Mouse (Mus musculus) stomach, embryonic 15.5 days (tissue): ENCODE measurements around the gene Zfp451. TPM values are rescaled to one million over a fixed set of nuclear protein-coding genes. Genes with fewer than 3 reads are reported as not detected.

ENCODE experiments used
- ATAC-seq: fragments of 200-750 bp; cut with Nextera tagmentation; 2 replicates; pipeline ENCODE4 v1.8.0; 2017; ENCODE audit warnings: low read depth, moderate number of reproducible peaks, moderate TSS enrichment; ENCODE audit not compliant: insufficient read depth, low FRiP score
- H3K27ac ChIP-seq: fragments of 300-500 bp; sonication (generic); 2 replicates; pipeline ENCODE4 v1.5.1; 2015; ENCODE audit warnings: mild to moderate bottlenecking, inconsistent platforms
- H3K27me3 ChIP-seq: fragments of 300-500 bp; sonication (generic); replicated peaks from 2 replicates; pipeline ENCODE4 v1.6.1; 2015; ENCODE audit warnings: inconsistent platforms
- H3K36me3 ChIP-seq: fragments of 300-500 bp; sonication (generic); 2 replicates; pipeline ENCODE4 v1.6.1; 2015; ENCODE audit warnings: inconsistent platforms
- H3K4me1 ChIP-seq: fragments of 300-500 bp; sonication (generic); 2 replicates; pipeline ENCODE4 v1.6.1; 2015; ENCODE audit warnings: inconsistent platforms
- H3K4me2 ChIP-seq: fragments of 300-500 bp; sonication (generic); 2 replicates; pipeline ENCODE4 v1.6.1; 2015; ENCODE audit warnings: mild to moderate bottlenecking, inconsistent platforms
- H3K4me3 ChIP-seq: fragments of 300-500 bp; sonication (generic); replicated peaks from 2 replicates; pipeline ENCODE4 v1.5.1; 2015; ENCODE audit warnings: inconsistent platforms
- H3K9ac ChIP-seq: fragments of 300-500 bp; sonication (generic); 2 replicates; pipeline ENCODE4 v1.6.1; 2015; ENCODE audit warnings: inconsistent platforms
- H3K9me3 ChIP-seq: fragments of 300-500 bp; sonication (generic); 2 replicates; pipeline ENCODE4 v1.6.1; 2016; ENCODE audit warnings: inconsistent platforms
- WGBS: fragments of 180-500 bp; shearing (Covaris S2); methylation state at CpG from one replicate; pipeline ENCODE4 v1.1.7; 2015; 5-methylcytosine and 5-hydroxymethylcytosine counted together
- polyA plus RNA-seq: library from polyadenylated mRNA; unstranded; fragments of >200 nt; fragmentation: Nextera tagmentation; extraction: Ambion mirVana; gene quantifications from 2 replicates; pipeline ENCODE4 v1.2.1, GENCODE M21; 2015

The Zfp451 gene
- polyA plus RNA-seq, 1 experiment from 2014 or later = 20.2 TPM

DNA sequence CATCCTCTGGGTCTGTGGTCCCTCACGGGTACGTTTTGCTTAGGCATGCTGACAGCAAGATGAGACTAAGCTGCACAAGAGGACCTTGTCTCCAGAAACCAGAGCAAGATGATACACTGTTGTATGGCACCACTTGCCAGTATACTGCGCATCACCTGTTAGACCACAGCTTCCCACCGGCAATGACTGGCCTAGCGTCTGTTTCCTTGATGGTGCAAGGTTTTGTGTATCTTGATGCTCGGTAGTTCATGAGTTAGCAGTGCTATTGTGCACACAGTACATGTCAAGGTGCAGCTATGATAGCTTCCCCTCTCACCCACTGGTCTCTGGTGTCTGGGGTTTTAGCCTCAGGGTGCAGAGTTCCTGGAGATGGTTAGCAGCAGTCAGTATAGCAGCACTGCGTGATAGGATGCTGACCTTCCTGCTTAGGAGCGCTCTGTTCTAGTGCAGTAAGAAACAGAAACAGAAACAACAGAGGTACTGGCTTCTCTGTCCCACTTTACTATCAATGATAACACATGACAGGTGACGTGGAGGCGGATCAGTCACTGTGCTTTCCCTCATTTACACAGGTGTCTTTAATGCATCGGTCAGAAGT, 75.6 kb downstream of the Zfp451 start:
- Histone ChIP-seq H3K27ac (no peak overlapping the region), H3K9ac (no peak overlapping the region), H3K27me3 (no peaks in the 10 kb centered on the region), H3K4me3 (no peak overlapping the region), H3K36me3 (peaks cover 30% of the 10 kb centered on the region), H3K4me2 (no peak overlapping the region), H3K4me1 (no peaks in the 10 kb centered on the region), H3K9me3 (no peaks in the 10 kb centered on the region)
- ATAC-seq = no peak
- WGBS = 86% methylated on average over 11 of the region's 11 CpGs

DNA sequence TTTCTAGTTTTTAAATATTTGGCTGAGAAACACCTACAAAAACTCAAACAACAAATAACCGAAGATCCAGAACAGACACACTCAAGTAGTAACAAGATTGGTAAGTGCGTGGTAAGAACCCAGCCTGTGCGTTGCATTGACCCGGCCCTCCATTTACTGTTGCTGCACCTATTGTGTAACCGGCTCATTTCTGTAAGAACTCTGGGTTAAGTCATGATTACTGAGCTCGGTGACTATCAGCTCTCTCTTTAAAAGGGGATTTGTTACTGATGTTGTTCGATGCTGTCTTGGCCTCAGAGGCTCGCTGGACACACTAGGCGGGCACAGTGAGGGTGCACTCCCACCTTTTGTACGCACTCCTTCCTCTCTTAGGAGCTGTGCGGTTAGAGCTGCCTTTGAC, 76.1 kb downstream of the Zfp451 start:
- Histone ChIP-seq H3K27ac (no peak overlapping the region), H3K36me3 (peaks cover 30% of the 10 kb centered on the region), H3K27me3 (no peaks in the 10 kb centered on the region), H3K9me3 (no peaks in the 10 kb centered on the region), H3K4me2 (no peak overlapping the region), H3K4me1 (no peaks in the 10 kb centered on the region), H3K4me3 (no peak overlapping the region), H3K9ac (no peak overlapping the region)
- ATAC-seq = no peak
- WGBS = 88% methylated on average over 11 of the region's 11 CpGs

DNA sequence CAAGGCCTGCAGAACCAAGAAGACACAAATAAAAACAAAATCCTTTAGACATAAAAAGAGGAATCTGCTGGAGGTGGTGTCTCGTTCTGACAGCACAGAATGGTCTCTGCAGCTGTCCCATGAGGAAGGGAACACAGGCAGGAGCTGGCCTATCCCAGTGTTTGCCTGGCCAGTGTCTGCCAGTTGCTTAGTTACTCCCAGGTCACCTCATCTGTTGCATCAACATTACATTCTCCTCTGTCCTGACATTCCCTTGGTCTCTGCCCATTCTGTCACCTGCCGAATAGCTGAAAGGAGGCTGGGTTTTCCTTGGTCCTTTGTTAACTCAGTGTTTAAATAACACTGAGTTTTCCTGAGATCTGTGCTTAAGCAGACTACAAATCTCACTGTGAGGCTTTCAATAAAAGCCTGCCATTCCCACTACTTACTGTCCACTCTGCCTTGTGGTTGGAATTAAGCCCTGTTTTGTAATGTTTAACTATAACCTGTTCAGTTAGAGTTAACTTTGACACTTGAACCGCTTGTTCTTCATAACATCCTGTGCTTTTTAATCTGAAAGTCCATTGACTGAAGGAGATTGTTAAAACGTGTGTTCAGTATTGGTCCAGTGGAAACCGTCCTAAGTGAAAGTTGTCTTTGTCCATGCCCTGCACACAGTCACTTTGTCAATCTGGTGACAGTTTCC, 80.3 kb downstream of the Zfp451 start:
- WGBS = 58% methylated on average over 5 of the region's 5 CpGs
- peaks cover 33% of the 10 kb centered on the region for H3K36me3 ChIP-seq

DNA sequence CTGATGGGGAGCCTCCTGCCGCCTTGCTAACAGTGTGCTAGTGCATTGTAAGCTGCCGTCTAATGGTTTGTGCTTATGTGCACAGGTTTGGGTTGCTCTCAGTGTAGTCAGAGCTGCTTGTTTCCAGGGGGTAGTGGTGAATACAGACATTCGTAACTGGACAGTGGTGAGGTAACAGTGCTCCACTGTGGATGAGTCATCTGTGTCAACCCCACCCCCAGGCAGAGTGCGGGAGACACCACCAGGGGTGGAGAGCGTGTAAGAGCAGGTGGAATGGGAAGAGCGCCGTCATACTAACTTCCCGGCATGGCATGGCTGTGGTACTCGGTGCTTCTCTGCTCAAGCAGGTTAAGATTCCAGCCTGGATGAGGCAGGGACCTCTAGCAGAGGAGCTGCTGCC, 81.4 kb downstream of the Zfp451 start:
- H3K4me1 ChIP-seq = no peaks in the 10 kb centered on the region
- no peak overlapping the region for H3K4me3 ChIP-seq
- H3K27me3 ChIP-seq = no peaks in the 10 kb centered on the region
- no peak overlapping the region for H3K27ac ChIP-seq
- H3K4me2 ChIP-seq = no peak overlapping the region
- H3K36me3 ChIP-seq = peaks cover 26% of the 10 kb centered on the region
- no peak for ATAC-seq
- WGBS = 84% methylated on average over 9 of the region's 9 CpGs
- H3K9me3 ChIP-seq = no peaks in the 10 kb centered on the region
- H3K9ac ChIP-seq = no peak overlapping the region

More for the DNA sequence above, 80.3 kb downstream of the Zfp451 start:
- H3K9ac ChIP-seq = no peak overlapping the region
- no peak overlapping the region for H3K27ac ChIP-seq
- H3K4me2 ChIP-seq = no peak overlapping the region
- no peak overlapping the region for H3K4me3 ChIP-seq
- no peak for ATAC-seq
- no peaks in the 10 kb centered on the region for H3K9me3 ChIP-seq
- no peaks in the 10 kb centered on the region for H3K27me3 ChIP-seq
- no peaks in the 10 kb centered on the region for H3K4me1 ChIP-seq

DNA sequence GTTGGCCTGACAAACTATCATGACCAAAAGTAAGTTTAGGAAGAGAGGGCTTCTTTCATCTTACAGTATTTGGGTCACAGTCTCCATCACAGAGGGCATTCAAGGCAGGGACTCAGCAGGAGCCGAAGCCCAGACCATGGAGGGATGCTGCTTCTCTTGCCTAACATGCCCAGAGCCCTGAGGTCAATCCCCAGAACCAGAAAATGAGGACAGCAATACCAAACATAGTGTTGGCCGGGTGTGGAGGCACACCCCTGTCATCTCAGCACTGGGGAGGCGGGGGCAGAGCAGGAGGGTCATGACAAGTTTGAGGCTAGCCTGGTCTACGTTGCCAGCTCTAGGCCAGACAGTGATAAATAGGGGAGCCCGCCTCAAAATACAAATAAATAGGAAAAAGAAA, 89.3 kb downstream of the Zfp451 start:
- Histone ChIP-seq H3K36me3 (peaks cover 43% of the 10 kb centered on the region), H3K4me2 (no peak overlapping the region), H3K9me3 (no peaks in the 10 kb centered on the region), H3K9ac (no peak overlapping the region), H3K4me3 (no peak overlapping the region), H3K4me1 (0 out of 2 replicates have a peak, but pooled peaks cover 4% of the 10 kb centered on the region), H3K27ac (no peak overlapping the region), H3K27me3 (no peaks in the 10 kb centered on the region)
- 93% methylated on average over 5 of the region's 5 CpGs for WGBS
- no peak for ATAC-seq

DNA sequence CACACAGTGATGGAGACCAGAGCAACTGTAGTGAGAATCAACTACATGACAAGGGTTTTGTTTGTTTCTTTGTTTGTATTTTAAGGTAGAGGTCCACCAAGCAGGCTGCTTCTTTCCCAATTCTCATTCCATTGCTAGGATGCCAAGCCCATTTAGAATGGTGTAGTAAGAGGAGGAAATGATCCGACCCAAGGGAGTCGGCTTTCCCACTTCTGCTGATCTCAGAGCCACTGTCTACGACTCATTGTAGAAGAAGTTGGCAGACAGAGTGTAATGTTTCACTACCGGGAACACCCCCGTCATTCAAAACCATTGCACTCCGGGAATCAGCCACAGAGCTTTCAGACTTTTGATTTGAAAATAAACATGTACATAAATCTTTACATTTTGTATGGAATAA, 89.9 kb downstream of the Zfp451 start:
- H3K27ac ChIP-seq = no peak overlapping the region
- no peak overlapping the region for H3K4me3 ChIP-seq
- ATAC-seq = no peak
- 0 out of 2 replicates have a peak, but pooled peaks cover 4% of the 10 kb centered on the region for H3K4me1 ChIP-seq
- peaks cover 43% of the 10 kb centered on the region for H3K36me3 ChIP-seq
- H3K27me3 ChIP-seq = no peaks in the 10 kb centered on the region
- no peaks in the 10 kb centered on the region for H3K9me3 ChIP-seq
- WGBS = 84% methylated on average over 6 of the region's 6 CpGs
- H3K9ac ChIP-seq = no peak overlapping the region
- no peak overlapping the region for H3K4me2 ChIP-seq

DNA sequence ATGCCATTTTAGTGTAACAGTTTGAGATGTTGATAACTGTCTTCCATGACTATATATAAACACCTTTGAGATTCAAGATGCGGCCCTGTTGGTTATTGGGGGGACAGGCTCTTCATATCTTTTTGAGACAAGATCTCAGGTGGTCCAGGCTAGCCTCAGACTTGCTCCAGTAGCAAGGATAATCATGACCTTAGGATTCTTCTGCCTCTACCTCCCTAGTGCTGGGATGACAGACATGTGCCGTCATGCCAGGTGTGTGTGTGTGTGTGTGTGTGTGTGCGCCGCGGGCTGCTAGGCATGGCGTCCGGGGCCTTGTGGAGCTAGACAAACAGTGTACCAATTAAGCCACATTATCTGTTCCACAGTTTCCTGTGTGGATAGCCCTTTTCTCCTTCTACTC, 93.4 kb downstream of the Zfp451 start:
- Histone ChIP-seq H3K27me3 (no peaks in the 10 kb centered on the region), H3K9ac (no peak overlapping the region), H3K36me3 (peaks cover 36% of the 10 kb centered on the region), H3K4me3 (no peak overlapping the region), H3K27ac (no peak overlapping the region), H3K4me2 (peak overlapping the region; percentile 59), H3K4me1 (0 out of 2 replicates have a peak, but pooled peaks cover 4% of the 10 kb centered on the region), H3K9me3 (no peaks in the 10 kb centered on the region)
- WGBS = 80% methylated on average over 7 of the region's 7 CpGs
- ATAC-seq = no peak

DNA sequence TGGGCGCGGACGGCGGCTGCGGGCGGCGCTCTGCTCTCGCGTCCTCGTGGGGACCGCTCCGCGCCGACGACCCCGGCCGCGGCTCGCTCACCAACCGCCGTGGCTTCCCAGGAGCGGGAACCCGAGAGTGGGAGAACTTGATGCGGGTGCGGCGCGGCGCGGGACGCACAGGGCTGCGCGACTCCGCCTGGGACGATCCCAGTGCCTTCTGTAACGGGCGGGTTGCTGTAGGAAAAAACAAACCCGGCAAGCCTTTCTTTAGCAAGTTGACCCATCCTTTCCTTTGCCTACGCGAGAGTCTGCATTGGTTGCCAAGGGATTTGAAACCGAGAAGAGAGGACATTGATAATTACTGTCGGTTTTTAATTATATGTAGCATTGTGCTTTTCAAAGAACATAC, 94.2 kb downstream of the Zfp451 start:
- no peaks in the 10 kb centered on the region for H3K9me3 ChIP-seq
- H3K27me3 ChIP-seq = no peaks in the 10 kb centered on the region
- peak overlapping the region; percentile 92 for H3K27ac ChIP-seq
- peaks cover 29% of the 10 kb centered on the region for H3K36me3 ChIP-seq
- peak overlapping the region; percentile 73 for H3K9ac ChIP-seq
- whole genome bisulfite sequencing = under 1% methylated on average over 39 of the region's 41 CpGs
- H3K4me2 ChIP-seq = peak overlapping the region; percentile 59
- peak overlapping the region; percentile 87 for H3K4me3 ChIP-seq
- H3K4me1 ChIP-seq = 0 out of 2 replicates have a peak, but pooled peaks cover 4% of the 10 kb centered on the region
- ATAC-seq = peak; percentile 39; the same call in 1 of the 2 replicates

DNA sequence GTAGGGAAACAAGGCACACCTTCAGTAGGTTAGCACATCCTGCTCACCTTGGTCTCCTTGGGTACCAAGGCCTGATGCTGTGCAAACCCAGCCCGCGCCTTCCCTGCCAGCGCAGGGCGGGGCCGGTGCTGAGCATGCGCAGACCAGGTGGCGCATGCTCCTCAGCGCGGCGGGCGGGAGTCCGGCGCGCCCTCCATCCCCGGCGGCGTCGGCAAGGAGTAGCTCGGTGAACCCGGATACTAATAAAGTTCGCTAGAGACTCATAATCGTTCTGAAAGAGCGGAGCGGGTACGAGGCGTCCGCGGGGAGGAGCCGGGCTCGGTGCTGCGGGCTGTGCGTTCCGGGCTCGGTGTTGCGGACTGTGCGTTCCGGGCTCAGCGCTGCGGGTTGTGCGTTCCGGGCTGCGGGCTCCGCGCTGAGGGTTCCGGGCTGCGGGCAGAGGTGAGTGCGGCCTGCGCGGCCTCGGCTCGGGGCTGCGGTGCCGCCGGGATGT, 94.6 kb downstream of the Zfp451 start, which contains the start of gene Rab23:
Gene Rab23, plus strand, starts transcription at position 155 of the 493 bp plus-strand sequence.
- Histone ChIP-seq H3K9me3 (no peaks in the 10 kb centered on the region), H3K27me3 (no peaks in the 10 kb centered on the region), H3K4me2 (peak within 1 kb of the TSS; percentile 59), H3K9ac (peak within 1 kb of the TSS; percentile 73), H3K4me3 (peak within 1 kb of the TSS; percentile 87), H3K4me1 (0 out of 2 replicates have a peak, but pooled peaks cover 4% of the 10 kb centered on the region), H3K36me3 (peaks cover 24% of the 10 kb centered on the region), H3K27ac (peak within 1 kb of the TSS; percentile 92)
- ATAC-seq = peak; percentile 95
- WGBS = under 1% methylated on average over 54 of the region's 54 CpGs

DNA sequence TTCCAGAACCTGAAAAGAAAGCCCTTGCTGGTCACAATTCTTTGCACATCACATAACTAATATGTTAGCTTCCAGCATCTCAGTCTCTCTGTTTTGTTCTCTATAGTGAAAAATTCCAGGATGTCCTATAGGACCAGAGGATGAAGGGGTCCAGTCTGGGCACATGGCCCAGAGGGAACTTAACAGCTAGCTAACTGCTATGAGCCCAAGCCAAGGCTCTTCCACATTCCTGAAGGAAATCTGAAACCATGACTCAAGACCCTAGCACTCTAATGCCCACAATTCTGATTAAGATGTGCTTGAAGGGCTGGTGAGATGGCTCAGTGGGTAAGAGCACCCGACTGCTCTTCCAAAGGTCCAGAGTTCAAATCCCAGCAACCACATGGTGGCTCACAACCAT, 96.8 kb downstream of the Zfp451 start:
- H3K36me3 ChIP-seq = peaks cover 9% of the 10 kb centered on the region; the same call in 1 of the 2 replicates
- no peak overlapping the region for H3K9ac ChIP-seq
- no peaks in the 10 kb centered on the region for H3K27me3 ChIP-seq
- no peak overlapping the region for H3K27ac ChIP-seq
- H3K9me3 ChIP-seq = no peaks in the 10 kb centered on the region
- H3K4me3 ChIP-seq = no peak overlapping the region
- no peak overlapping the region for H3K4me2 ChIP-seq
- WGBS = 93% methylated on average over 1 of the region's 1 CpGs
- ATAC-seq = no peak
- 0 out of 2 replicates have a peak, but pooled peaks cover 4% of the 10 kb centered on the region for H3K4me1 ChIP-seq

DNA sequence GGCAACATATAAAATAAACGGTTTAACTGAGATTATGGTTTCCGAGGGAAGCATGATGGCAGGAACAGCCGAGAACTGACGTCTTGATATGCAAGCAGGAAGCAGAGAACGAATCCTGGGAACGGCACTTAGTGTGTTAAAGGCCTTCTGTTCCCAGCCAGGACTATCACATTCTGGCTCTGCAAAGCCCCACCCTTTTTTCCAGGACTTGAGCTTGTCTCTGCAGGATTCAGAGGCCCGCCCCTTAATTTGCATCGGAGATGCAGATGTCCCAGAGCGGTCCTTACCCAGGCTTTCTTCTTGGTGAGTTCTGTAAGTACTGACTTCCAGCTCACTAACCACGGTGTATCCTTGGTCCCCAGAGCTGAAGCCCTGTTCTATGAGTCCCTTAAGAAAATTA, 99.6 kb downstream of the Zfp451 start:
- ATAC-seq = 0 out of 2 replicates have a peak, but pooled peaks have one; percentile 15
- H3K27ac ChIP-seq = no peak overlapping the region
- H3K9me3 ChIP-seq = no peaks in the 10 kb centered on the region
- H3K27me3 ChIP-seq = no peaks in the 10 kb centered on the region
- H3K36me3 ChIP-seq = no peaks in the 10 kb centered on the region
- H3K4me2 ChIP-seq = peak overlapping the region; percentile 16; the same call in 1 of the 2 replicates
- H3K4me3 ChIP-seq = no peak overlapping the region
- no peaks in the 10 kb centered on the region for H3K4me1 ChIP-seq
- 5% methylated on average over 10 of the region's 10 CpGs for WGBS
- no peak overlapping the region for H3K9ac ChIP-seq

DNA sequence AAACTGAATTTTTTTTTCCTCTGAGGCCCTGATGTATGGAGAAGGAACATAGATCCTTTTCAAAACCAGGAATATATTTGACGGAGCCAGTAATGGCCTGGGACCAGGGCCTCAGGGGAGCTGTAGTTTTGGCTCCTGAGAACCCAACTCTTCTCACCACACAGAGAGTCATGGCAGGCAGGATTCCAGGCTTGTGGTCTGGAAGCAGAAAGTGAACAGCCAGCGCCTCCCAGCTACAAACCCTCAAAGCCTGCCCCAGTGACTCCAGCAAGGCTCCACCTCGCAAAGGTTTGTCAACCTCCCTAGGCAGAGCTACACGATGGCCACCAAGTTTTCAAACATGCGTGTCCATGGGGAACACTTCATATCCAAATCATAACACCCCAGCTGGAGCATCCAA, 102.4 kb downstream of the Zfp451 start:
- no peak overlapping the region for H3K27ac ChIP-seq
- H3K9ac ChIP-seq = no peak overlapping the region
- no peak for ATAC-seq
- no peaks in the 10 kb centered on the region for H3K9me3 ChIP-seq
- no peaks in the 10 kb centered on the region for H3K27me3 ChIP-seq
- no peak overlapping the region for H3K4me2 ChIP-seq
- no peaks in the 10 kb centered on the region for H3K36me3 ChIP-seq
- 85% methylated on average over 5 of the region's 5 CpGs for WGBS
- no peak overlapping the region for H3K4me3 ChIP-seq
- H3K4me1 ChIP-seq = no peaks in the 10 kb centered on the region
